20 mouse cellular contexts compared by ENCODE assay signal in the genomic region with DNA sequence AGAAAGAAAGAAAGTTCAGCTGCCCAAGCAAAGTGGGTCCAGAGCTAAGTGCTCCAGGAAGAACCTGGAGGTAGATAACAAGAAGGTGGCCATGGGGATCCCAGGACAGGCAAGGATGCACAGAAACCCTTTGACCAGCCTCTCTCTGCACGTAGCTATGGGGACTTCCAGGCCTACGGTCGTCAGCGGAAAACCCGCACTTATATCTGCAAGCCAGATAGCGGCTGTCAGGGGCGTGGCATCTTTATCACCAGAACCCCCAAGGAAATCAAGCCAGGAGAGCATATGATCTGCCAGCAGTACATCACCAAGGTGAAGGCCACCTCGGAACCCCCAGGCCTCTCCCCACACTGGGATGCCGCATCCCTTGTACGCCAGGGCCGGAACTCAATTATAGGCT. TPM values are rescaled to one million over a fixed set of nuclear protein-coding genes. Genes with fewer than 3 reads are reported as not detected.
"Had no signal": no experiment of that assay in that cellular context is flagged by ENCODE, and none has a peak within 500 bp of the region (broad histone marks: within the 10 kb centered on the region; RNA-seq: fewer than 3 reads in every experiment).

No protein-coding gene starts in this region.

- H3K9me3 ChIP-seq: limb, embryonic 10.5 days; limb, embryonic 13.5 days; midbrain, embryonic 10.5 days; midbrain, embryonic 13.5 days; neural tube, embryonic 13.5 days had no signal

- H3K4me1 ChIP-seq: limb, embryonic 13.5 days; midbrain, embryonic 10.5 days; midbrain, embryonic 13.5 days; neural tube, embryonic 13.5 days had no signal

- ATAC-seq: intestine, postnatal 0 days; midbrain, embryonic 13.5 days; midbrain, embryonic 16.5 days had no signal

- H3K36me3 ChIP-seq: limb, embryonic 10.5 days; limb, embryonic 13.5 days; midbrain, embryonic 10.5 days; midbrain, embryonic 13.5 days; neural tube, embryonic 13.5 days had no signal

- H3K4me2 ChIP-seq: limb, embryonic 13.5 days; midbrain, embryonic 13.5 days; neural tube, embryonic 13.5 days had no signal

- H3K4me3 ChIP-seq: layer of hippocampus, adult 2 months; limb, embryonic 10.5 days; limb, embryonic 13.5 days; midbrain, embryonic 10.5 days; midbrain, embryonic 13.5 days; myocyte; neural tube, embryonic 13.5 days had no signal

- H3K9ac ChIP-seq: limb, embryonic 13.5 days; midbrain, embryonic 13.5 days; neural tube, embryonic 13.5 days had no signal

- H3K27ac ChIP-seq: kidney, postnatal 0 days; layer of hippocampus, adult 2 months; limb, embryonic 10.5 days; limb, embryonic 13.5 days; midbrain, embryonic 10.5 days; midbrain, embryonic 13.5 days; neural tube, embryonic 13.5 days had no signal

- DNase-seq: kidney, adult 2 months; kidney, postnatal 25 days; layer of hippocampus, adult 9-11 months; lung, adult 18-20 months; lung, postnatal 14 days; lung, postnatal 4 days; retina, postnatal 1 day; thymus, adult 18-20 months; thymus, postnatal 36 days had no signal

RNA-seq across cellular contexts. Expression of gene Ttll13, which starts 6.7 kb away (rescaled TPM):
- total RNA-seq: monocyte, adult 5-6 weeks had no signal
